Mouse (Mus musculus): ENCODE measurements around the gene Dhrs7b. TPM values are rescaled to one million over a fixed set of nuclear protein-coding genes. Genes with fewer than 3 reads are reported as not detected.

Gene Dhrs7b
- polyA plus RNA-seq, 2 experiments = 9.2 to 22.3 TPM

DNA sequence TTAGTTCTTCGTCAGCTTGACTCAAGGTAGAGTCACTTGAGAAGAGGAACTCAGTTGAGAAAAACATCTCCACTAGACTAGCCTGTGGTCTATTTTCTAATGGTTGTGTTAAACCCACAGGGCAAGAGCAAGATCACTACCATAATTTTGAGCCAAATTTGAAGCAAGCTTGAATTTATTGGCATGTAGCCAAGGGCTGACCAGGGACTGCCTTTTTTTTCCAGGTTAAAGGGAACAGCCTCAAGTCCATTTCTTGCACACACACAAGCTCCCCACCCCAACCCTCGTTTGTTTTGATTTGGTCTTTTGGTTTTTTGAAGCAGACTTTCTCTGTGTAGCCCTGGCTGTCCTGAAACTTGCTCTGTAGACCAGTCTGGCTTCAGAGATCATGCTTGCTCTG is 59.4 kb downstream of the Dhrs7b start:
- no peaks in the 10 kb centered on the region for H3K36me3 ChIP-seq (replicated peaks; ENCODE audit: control insufficient read depth, insufficient read depth, low read depth)
- no peak for ATAC-seq (ENCODE audit: insufficient read depth)
- no peak for DNase-seq (ENCODE audit: low read depth in 3 of 3, low spot score in 3 of 3)
- H3K27ac ChIP-seq = no peak overlapping the region
- TF ChIP-seq CTCF (IDR thresholded peaks at IDR 0.05; ENCODE audit: low read depth) (no peak), EP300 (IDR thresholded peaks at IDR 0.05; ENCODE audit: low read depth) (no peak)
- no peaks in the 10 kb centered on the region for H3K27me3 ChIP-seq (ENCODE audit: control insufficient read depth, insufficient read depth, low read length)
- H3K4me2 ChIP-seq (ENCODE audit: low read depth) = no peak overlapping the region
- H3K9me3 ChIP-seq (ENCODE audit: control insufficient read depth, low read length) = no peaks in the 10 kb centered on the region
- H3K4me3 ChIP-seq (ENCODE audit: insufficient read depth in 1 of 2, low read depth in 2 of 2, low read length in 2 of 2) = no peak overlapping the region
- no peak overlapping the region for H3K9ac ChIP-seq (replicated peaks)
- no peaks in the 10 kb centered on the region for H3K4me1 ChIP-seq (replicated peaks; ENCODE audit: control insufficient read depth in 2 of 2, insufficient read depth in 2 of 2, low read length in 1 of 2)
- WGBS (ENCODE audit: insufficient replicate concordance) = 42% methylated on average over 2 of the region's 2 CpGs

DNA sequence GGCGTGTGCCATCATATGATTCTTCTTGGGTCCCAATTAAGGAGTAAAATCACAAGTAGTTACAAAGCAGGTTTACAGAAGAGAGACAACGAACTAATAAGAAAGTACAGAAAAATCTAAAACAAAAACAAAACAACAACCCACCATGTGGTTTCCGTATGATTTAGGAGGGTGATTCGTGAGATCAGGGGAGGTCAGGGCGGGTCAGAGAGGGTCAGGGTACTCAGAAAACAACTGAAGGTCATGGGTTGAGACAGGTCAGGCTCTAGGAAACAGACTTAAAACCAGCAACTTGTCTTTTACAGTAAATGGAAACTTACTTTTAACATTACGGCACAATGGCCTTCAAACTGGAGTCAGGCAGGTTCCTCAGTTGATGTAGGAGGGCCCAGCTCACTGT is 59.9 kb downstream of the Dhrs7b start:
- Histone ChIP-seq H3K27ac (no peak overlapping the region), H3K4me3 (ENCODE audit: insufficient read depth in 1 of 2, low read depth in 2 of 2, low read length in 2 of 2) (no peak overlapping the region), H3K27me3 (ENCODE audit: control insufficient read depth, insufficient read depth, low read length) (no peaks in the 10 kb centered on the region), H3K9me3 (ENCODE audit: control insufficient read depth, low read length) (no peaks in the 10 kb centered on the region), H3K36me3 (replicated peaks; ENCODE audit: control insufficient read depth, insufficient read depth, low read depth) (no peaks in the 10 kb centered on the region), H3K4me1 (replicated peaks; ENCODE audit: control insufficient read depth in 2 of 2, insufficient read depth in 2 of 2, low read length in 1 of 2) (no peaks in the 10 kb centered on the region), H3K9ac (replicated peaks) (no peak overlapping the region), H3K4me2 (ENCODE audit: low read depth) (no peak overlapping the region)
- TF ChIP-seq CTCF (IDR thresholded peaks at IDR 0.05; ENCODE audit: low read depth) = no peak
- no peak for TF ChIP-seq EP300 (IDR thresholded peaks at IDR 0.05; ENCODE audit: low read depth)
- DNase-seq (ENCODE audit: low read depth in 3 of 3, low spot score in 3 of 3) = no peak
- no peak for ATAC-seq (ENCODE audit: insufficient read depth)
- 53% methylated on average over 6 of the region's 6 CpGs for WGBS (ENCODE audit: insufficient replicate concordance)

DNA sequence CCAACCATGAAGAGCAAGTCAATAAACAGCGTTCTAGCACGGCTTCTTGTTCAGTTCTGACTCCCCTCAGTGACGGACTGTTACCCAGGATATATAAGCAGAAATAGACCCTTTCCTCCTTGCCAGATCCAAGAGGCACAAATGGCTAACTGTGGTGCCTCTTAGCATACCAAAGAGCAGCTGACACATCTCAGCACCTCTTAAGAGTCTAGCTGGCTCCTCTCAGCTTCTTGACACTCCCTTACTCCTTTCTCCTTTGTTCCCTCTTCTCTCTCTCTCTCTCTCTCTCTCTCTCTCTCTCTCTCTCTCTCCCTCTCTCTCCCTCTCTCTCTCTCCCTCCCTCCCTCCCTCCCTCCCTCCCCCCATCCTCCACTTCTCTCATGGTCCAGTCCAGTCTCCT is 60.3 kb downstream of the Dhrs7b start:
- H3K9ac ChIP-seq (replicated peaks) = no peak overlapping the region
- no peaks in the 10 kb centered on the region for H3K27me3 ChIP-seq (ENCODE audit: control insufficient read depth, insufficient read depth, low read length)
- 54% methylated on average over 3 of the region's 3 CpGs for WGBS (ENCODE audit: insufficient replicate concordance)
- H3K4me3 ChIP-seq (ENCODE audit: insufficient read depth in 1 of 2, low read depth in 2 of 2, low read length in 2 of 2) = no peak overlapping the region
- no peak for DNase-seq (ENCODE audit: low read depth in 3 of 3, low spot score in 3 of 3)
- H3K4me2 ChIP-seq (ENCODE audit: low read depth) = no peak overlapping the region
- no peak for TF ChIP-seq EP300 (IDR thresholded peaks at IDR 0.05; ENCODE audit: low read depth)
- H3K27ac ChIP-seq = no peak overlapping the region
- no peaks in the 10 kb centered on the region for H3K9me3 ChIP-seq (ENCODE audit: control insufficient read depth, low read length)
- no peak for ATAC-seq (ENCODE audit: insufficient read depth)
- no peaks in the 10 kb centered on the region for H3K4me1 ChIP-seq (replicated peaks; ENCODE audit: control insufficient read depth in 2 of 2, insufficient read depth in 2 of 2, low read length in 1 of 2)
- no peaks in the 10 kb centered on the region for H3K36me3 ChIP-seq (replicated peaks; ENCODE audit: control insufficient read depth, insufficient read depth, low read depth)

DNA sequence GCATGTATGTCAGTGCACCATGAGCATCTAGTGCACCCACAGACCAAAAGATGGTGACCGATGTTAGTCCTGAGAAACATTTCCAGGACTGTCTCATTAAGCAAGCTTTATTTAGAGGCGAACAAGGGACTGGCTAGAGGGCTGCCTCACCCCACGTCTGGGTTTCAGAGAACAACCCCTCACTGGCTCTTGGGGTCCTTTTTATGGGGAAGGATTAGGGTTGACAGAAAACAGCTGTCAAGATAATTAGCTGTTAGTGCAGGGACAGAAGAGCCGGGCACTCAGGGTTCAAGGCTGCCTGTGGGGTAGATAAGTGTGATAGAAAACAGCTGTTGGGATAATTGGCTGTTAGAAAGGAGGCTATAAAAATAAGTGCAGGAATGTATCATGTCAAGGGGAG is 65.5 kb downstream of the Dhrs7b start:
- Histone ChIP-seq H3K4me1 (replicated peaks; ENCODE audit: control insufficient read depth in 2 of 2, insufficient read depth in 2 of 2, low read length in 1 of 2) (no peaks in the 10 kb centered on the region), H3K4me3 (ENCODE audit: insufficient read depth in 1 of 2, low read depth in 2 of 2, low read length in 2 of 2) (no peak overlapping the region), H3K27me3 (ENCODE audit: control insufficient read depth, insufficient read depth, low read length) (no peaks in the 10 kb centered on the region), H3K9ac (replicated peaks) (no peak overlapping the region), H3K36me3 (replicated peaks; ENCODE audit: control insufficient read depth, insufficient read depth, low read depth) (no peaks in the 10 kb centered on the region), H3K27ac (no peak overlapping the region), H3K9me3 (ENCODE audit: control insufficient read depth, low read length) (no peaks in the 10 kb centered on the region), H3K4me2 (ENCODE audit: low read depth) (no peak overlapping the region)
- DNase-seq (ENCODE audit: low read depth in 3 of 3, low spot score in 3 of 3) (no peak), ATAC-seq (ENCODE audit: insufficient read depth) (no peak)
- TF ChIP-seq EP300 (IDR thresholded peaks at IDR 0.05; ENCODE audit: low read depth) (no peak), CTCF (IDR thresholded peaks at IDR 0.05; ENCODE audit: low read depth) (no peak)
- 38% methylated on average over 4 of the region's 4 CpGs for WGBS (ENCODE audit: insufficient replicate concordance)

DNA sequence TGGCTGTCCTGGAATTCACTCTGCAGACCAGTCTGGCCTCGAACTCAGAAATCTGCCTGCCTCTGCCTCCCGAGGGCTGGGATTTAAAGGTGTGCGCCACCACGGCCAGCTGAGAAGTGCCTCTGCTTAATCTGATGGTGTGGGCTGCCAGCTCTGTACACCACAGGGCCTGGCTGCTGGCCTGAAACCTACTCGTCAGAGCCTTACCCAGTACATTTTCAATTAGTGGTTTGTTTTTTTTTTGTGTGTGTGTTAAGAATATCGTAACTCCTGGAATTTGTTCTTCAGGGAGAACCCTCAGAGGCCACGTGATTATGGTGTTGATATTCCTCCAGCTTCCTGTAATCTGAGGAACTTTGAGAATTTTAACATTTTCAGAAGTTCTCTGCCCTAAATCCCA is 71.6 kb downstream of the Dhrs7b start:
- ATAC-seq (ENCODE audit: insufficient read depth) = no peak
- H3K27ac ChIP-seq = no peak overlapping the region
- H3K36me3 ChIP-seq (replicated peaks; ENCODE audit: control insufficient read depth, insufficient read depth, low read depth) = peaks cover 13% of the 10 kb centered on the region
- no peaks in the 10 kb centered on the region for H3K27me3 ChIP-seq (ENCODE audit: control insufficient read depth, insufficient read depth, low read length)
- no peak for DNase-seq (ENCODE audit: low read depth in 3 of 3, low spot score in 3 of 3)
- no peaks in the 10 kb centered on the region for H3K9me3 ChIP-seq (ENCODE audit: control insufficient read depth, low read length)
- no peak for TF ChIP-seq CTCF (IDR thresholded peaks at IDR 0.05; ENCODE audit: low read depth)
- no peak overlapping the region for H3K4me2 ChIP-seq (ENCODE audit: low read depth)
- no peak overlapping the region for H3K9ac ChIP-seq (replicated peaks)
- no peaks in the 10 kb centered on the region for H3K4me1 ChIP-seq (replicated peaks; ENCODE audit: control insufficient read depth in 2 of 2, insufficient read depth in 2 of 2, low read length in 1 of 2)
- H3K4me3 ChIP-seq (ENCODE audit: insufficient read depth in 1 of 2, low read depth in 2 of 2, low read length in 2 of 2) = no peak overlapping the region
- WGBS (ENCODE audit: insufficient replicate concordance) = 66% methylated on average over 7 of the region's 7 CpGs

DNA sequence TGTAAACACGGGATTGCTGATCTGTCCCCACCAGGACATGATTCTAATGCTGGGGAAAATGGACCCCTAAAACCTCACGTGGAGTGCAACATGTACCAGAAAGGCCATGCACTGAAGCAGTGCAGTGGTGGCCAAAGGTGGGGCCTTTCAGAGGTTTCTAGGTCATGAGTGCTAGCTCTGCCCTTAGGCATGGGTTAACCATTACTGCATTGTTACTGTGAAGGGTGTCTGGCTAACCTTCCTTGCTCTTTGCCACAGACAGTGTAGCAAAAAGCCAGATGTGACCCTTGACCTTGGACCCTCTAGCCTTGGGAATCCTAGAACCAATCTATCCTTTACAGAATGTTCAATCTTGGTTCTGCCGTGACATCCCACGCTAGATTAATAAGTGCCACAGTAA is 72.1 kb downstream of the Dhrs7b start:
- no peak for TF ChIP-seq CTCF (IDR thresholded peaks at IDR 0.05; ENCODE audit: low read depth)
- no peak for TF ChIP-seq EP300 (IDR thresholded peaks at IDR 0.05; ENCODE audit: low read depth)
- WGBS (ENCODE audit: insufficient replicate concordance) = 61% methylated on average over 4 of the region's 4 CpGs
- ATAC-seq (ENCODE audit: insufficient read depth) = no peak
- Histone ChIP-seq H3K36me3 (replicated peaks; ENCODE audit: control insufficient read depth, insufficient read depth, low read depth) (peaks cover 13% of the 10 kb centered on the region), H3K4me2 (ENCODE audit: low read depth) (no peak overlapping the region), H3K4me3 (ENCODE audit: insufficient read depth in 1 of 2, low read depth in 2 of 2, low read length in 2 of 2) (no peak overlapping the region), H3K27ac (no peak overlapping the region), H3K9me3 (ENCODE audit: control insufficient read depth, low read length) (no peaks in the 10 kb centered on the region), H3K9ac (replicated peaks) (no peak overlapping the region), H3K27me3 (ENCODE audit: control insufficient read depth, insufficient read depth, low read length) (no peaks in the 10 kb centered on the region), H3K4me1 (replicated peaks; ENCODE audit: control insufficient read depth in 2 of 2, insufficient read depth in 2 of 2, low read length in 1 of 2) (no peaks in the 10 kb centered on the region)
- no peak for DNase-seq (ENCODE audit: low read depth in 3 of 3, low spot score in 3 of 3)
